Mouse (Mus musculus): Measurements from ENCODE around the gene Adgrg1. TPM values are rescaled to one million over a fixed set of nuclear protein-coding genes. Genes with fewer than 3 reads are reported as not detected.

The Adgrg1 gene
- polyA plus RNA-seq, 1 experiment, result 1.8 TPM

DNA sequence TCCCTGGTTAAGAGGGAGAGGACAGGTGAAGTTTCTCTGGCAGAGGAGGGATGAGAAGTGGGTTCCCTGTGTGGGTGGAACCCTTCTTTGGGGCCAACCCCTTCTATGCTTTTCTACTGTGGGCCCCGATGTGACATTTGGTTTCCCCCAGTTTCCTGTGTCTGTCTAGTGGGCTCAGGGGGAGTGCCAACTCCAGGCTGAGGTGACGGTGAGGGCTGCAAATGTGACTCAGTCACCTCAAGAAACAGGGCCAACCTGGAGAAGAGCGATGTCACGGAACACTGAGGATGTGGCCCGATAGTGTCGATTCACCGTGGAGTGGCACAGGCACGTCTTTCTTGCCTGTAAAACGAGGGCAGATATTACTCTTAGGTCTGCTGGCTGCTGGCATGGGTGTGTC is 1.3 kb upstream of the Adgrg1 start:
- no peak overlapping the region for H3K4me3 ChIP-seq (ENCODE audit: insufficient read depth, low read length)
- no peak for TF ChIP-seq POLR2A (IDR thresholded peaks at IDR 0.05; ENCODE audit: borderline replicate concordance, low read depth, low read length)
- TF ChIP-seq CTCF (IDR thresholded peaks at IDR 0.05; ENCODE audit: low read depth, low read length), result no peak
- H3K4me1 ChIP-seq (ENCODE audit: control insufficient read depth, insufficient read depth, low read length), result no peaks in the 10 kb centered on the region
- no peak overlapping the region for H3K27ac ChIP-seq (ENCODE audit: insufficient read depth, low read depth, low read length)

DNA sequence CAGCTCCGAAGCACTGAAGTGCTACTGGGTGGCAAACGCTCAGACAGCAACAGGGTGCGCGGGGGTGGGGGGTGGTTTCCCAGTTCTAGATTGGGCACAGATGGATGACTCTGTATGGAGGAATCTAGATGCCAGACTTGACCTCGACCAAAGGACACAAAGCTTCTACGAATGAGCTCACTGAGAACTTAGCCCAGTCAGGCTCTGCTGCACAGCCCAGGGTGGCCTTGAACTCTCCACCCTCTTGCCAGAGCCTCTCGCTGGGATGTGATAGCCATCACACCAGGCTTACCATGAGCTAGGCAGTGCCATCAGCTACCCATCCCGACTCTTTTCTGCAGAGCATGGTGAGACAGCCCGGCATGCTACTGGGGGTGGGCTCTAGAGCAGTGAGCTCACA is 765 bp upstream of the Adgrg1 start:
- no peak for TF ChIP-seq POLR2A (IDR thresholded peaks at IDR 0.05; ENCODE audit: borderline replicate concordance, low read depth, low read length)
- no peak for TF ChIP-seq CTCF (IDR thresholded peaks at IDR 0.05; ENCODE audit: low read depth, low read length)
- H3K4me1 ChIP-seq (ENCODE audit: control insufficient read depth, insufficient read depth, low read length), result no peaks in the 10 kb centered on the region
- no peak overlapping the region for H3K4me3 ChIP-seq (ENCODE audit: insufficient read depth, low read length)
- H3K27ac ChIP-seq (ENCODE audit: insufficient read depth, low read depth, low read length), result no peak overlapping the region

- TF ChIP-seq POLR2A (IDR thresholded peaks at IDR 0.05; ENCODE audit: borderline replicate concordance, low read depth, low read length) (no peak), CTCF (IDR thresholded peaks at IDR 0.05; ENCODE audit: low read depth, low read length) (no peak)
- Histone ChIP-seq H3K4me3 (ENCODE audit: insufficient read depth, low read length) (no peak overlapping the region), H3K4me1 (ENCODE audit: control insufficient read depth, insufficient read depth, low read length) (no peaks in the 10 kb centered on the region), H3K27ac (ENCODE audit: insufficient read depth, low read depth, low read length) (no peak overlapping the region)
Measured at GRCm38 (mm10) chr8:94976651-94977417, 2.3 kb downstream of the Adgrg1 start.

DNA sequence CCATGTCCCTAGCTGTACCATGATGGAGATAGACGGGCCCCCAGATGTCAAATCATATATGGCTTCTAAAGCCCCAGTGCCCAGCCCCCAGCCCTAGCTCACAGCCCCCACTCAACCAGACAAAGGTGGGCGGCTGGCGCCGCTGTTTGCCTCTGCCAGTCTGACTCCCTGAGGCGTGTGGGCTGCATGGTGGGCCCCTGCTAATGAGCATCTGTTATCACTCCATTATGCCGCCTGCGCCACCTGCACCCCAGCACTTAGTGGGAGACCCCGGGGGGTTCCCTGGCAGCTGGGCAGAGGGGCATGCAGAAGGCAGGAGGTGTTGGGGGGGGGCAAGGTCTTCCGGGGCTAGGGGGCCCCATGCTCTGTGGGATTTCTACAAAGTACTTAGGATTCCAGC is 3.6 kb downstream of the Adgrg1 start:
- TF ChIP-seq POLR2A (IDR thresholded peaks at IDR 0.05; ENCODE audit: borderline replicate concordance, low read depth, low read length), result no peak
- TF ChIP-seq CTCF (IDR thresholded peaks at IDR 0.05; ENCODE audit: low read depth, low read length), result no peak
- Histone ChIP-seq H3K27ac (ENCODE audit: insufficient read depth, low read depth, low read length) (no peak overlapping the region), H3K4me1 (ENCODE audit: control insufficient read depth, insufficient read depth, low read length) (no peaks in the 10 kb centered on the region), H3K4me3 (ENCODE audit: insufficient read depth, low read length) (no peak overlapping the region)

GRCm38 (mm10) chr8:94978593-94979319 is 4.2 kb downstream of the Adgrg1 start:
- Histone ChIP-seq H3K4me3 (ENCODE audit: insufficient read depth, low read length) (no peak overlapping the region), H3K4me1 (ENCODE audit: control insufficient read depth, insufficient read depth, low read length) (no peaks in the 10 kb centered on the region), H3K27ac (ENCODE audit: insufficient read depth, low read depth, low read length) (no peak overlapping the region)
- TF ChIP-seq POLR2A (IDR thresholded peaks at IDR 0.05; ENCODE audit: borderline replicate concordance, low read depth, low read length), result no peak

- H3K27ac ChIP-seq (ENCODE audit: insufficient read depth, low read depth, low read length), result no peak overlapping the region
- TF ChIP-seq POLR2A (IDR thresholded peaks at IDR 0.05; ENCODE audit: borderline replicate concordance, low read depth, low read length) (no peak), CTCF (IDR thresholded peaks at IDR 0.05; ENCODE audit: low read depth, low read length) (no peak)
- H3K4me3 ChIP-seq (ENCODE audit: insufficient read depth, low read length), result no peak overlapping the region
- no peaks in the 10 kb centered on the region for H3K4me1 ChIP-seq (ENCODE audit: control insufficient read depth, insufficient read depth, low read length)
Measured at GRCm38 (mm10) chr8:94980176-94980575, 5.6 kb downstream of the Adgrg1 start.

GRCm38 (mm10) chr8:94980976-94981375 is 6.4 kb downstream of the Adgrg1 start:
- Histone ChIP-seq H3K27ac (ENCODE audit: insufficient read depth, low read depth, low read length) (no peak overlapping the region), H3K4me1 (ENCODE audit: control insufficient read depth, insufficient read depth, low read length) (no peaks in the 10 kb centered on the region), H3K4me3 (ENCODE audit: insufficient read depth, low read length) (no peak overlapping the region)
- no peak for TF ChIP-seq POLR2A (IDR thresholded peaks at IDR 0.05; ENCODE audit: borderline replicate concordance, low read depth, low read length)

GRCm38 (mm10) chr8:94981848-94982247 is 7.3 kb downstream of the Adgrg1 start:
- no peak overlapping the region for H3K27ac ChIP-seq (ENCODE audit: insufficient read depth, low read depth, low read length)
- H3K4me1 ChIP-seq (ENCODE audit: control insufficient read depth, insufficient read depth, low read length), result no peaks in the 10 kb centered on the region
- no peak for TF ChIP-seq CTCF (IDR thresholded peaks at IDR 0.05; ENCODE audit: low read depth, low read length)
- TF ChIP-seq POLR2A (IDR thresholded peaks at IDR 0.05; ENCODE audit: borderline replicate concordance, low read depth, low read length), result no peak
- no peak overlapping the region for H3K4me3 ChIP-seq (ENCODE audit: insufficient read depth, low read length)

- TF ChIP-seq CTCF (IDR thresholded peaks at IDR 0.05; ENCODE audit: low read depth, low read length), result no peak
- no peak for TF ChIP-seq POLR2A (IDR thresholded peaks at IDR 0.05; ENCODE audit: borderline replicate concordance, low read depth, low read length)
- Histone ChIP-seq H3K4me3 (ENCODE audit: insufficient read depth, low read length) (no peak overlapping the region), H3K4me1 (ENCODE audit: control insufficient read depth, insufficient read depth, low read length) (no peaks in the 10 kb centered on the region), H3K27ac (ENCODE audit: insufficient read depth, low read depth, low read length) (no peak overlapping the region)
Measured at GRCm38 (mm10) chr8:94983146-94983545, 8.6 kb downstream of the Adgrg1 start.

DNA sequence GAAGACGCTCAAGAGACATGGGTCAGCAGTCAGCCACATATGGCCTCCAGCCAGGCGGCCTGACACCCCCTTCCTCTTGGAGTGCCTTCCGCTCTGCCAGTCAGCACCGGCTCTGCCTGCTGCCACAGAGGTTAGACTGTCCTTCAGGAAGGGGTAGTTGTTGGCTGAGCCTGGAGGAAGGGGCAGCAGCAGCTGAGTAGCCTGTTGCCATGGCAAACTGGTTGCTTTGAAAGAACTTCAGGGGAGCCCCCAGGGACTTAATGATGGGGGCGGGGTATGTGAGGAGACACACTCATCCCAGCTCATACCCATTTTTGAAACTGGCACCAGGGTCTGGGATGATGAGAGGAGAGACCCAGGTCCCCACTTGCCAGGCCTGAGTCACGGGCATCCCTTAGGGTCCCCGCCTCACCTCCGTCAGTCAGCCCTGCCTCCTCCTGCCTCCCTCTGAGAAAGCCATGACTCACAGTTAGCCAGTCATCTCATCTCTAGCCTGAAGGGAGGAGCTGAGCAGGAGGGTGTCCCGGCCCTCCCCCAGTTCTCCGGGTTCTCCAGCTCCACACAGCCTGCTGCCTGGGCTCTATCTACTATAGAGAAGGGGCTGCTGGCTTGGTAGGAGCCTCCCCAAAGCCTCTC is 9.4 kb downstream of the Adgrg1 start:
- no peak overlapping the region for H3K4me3 ChIP-seq (ENCODE audit: insufficient read depth, low read length)
- no peak for TF ChIP-seq POLR2A (IDR thresholded peaks at IDR 0.05; ENCODE audit: borderline replicate concordance, low read depth, low read length)
- no peak for TF ChIP-seq CTCF (IDR thresholded peaks at IDR 0.05; ENCODE audit: low read depth, low read length)
- H3K4me1 ChIP-seq (ENCODE audit: control insufficient read depth, insufficient read depth, low read length), result no peaks in the 10 kb centered on the region
- H3K27ac ChIP-seq (ENCODE audit: insufficient read depth, low read depth, low read length), result no peak overlapping the region

Measured in bone marrow macrophage, adult 2 months (primary cell).